Mouse (Mus musculus) layer of hippocampus, postnatal 36 days (tissue): ENCODE measurements around the gene Ppil4. TPM values are rescaled to one million over a fixed set of nuclear protein-coding genes. Genes with fewer than 3 reads are reported as not detected.
"Not testable (repeated sequence)": the region's sequence is repeated elsewhere in the genome, so short reads cannot be mapped to it uniquely, and the experiment has no call there.

Experiments
- DNase-seq, 2 experiments: peaks; one replicate each; pipeline ENCODE4 v3.0.0; 2022
- total RNA-seq, 2 experiments: library from RNA; stranded (reverse); gene quantifications; 2 replicates each; pipeline ENCODE4 v1.2.3; 2021

Ppil4 gene
- total RNA-seq = 10 to 100 TPM; 34.9 to 37.9 TPM

DNA sequence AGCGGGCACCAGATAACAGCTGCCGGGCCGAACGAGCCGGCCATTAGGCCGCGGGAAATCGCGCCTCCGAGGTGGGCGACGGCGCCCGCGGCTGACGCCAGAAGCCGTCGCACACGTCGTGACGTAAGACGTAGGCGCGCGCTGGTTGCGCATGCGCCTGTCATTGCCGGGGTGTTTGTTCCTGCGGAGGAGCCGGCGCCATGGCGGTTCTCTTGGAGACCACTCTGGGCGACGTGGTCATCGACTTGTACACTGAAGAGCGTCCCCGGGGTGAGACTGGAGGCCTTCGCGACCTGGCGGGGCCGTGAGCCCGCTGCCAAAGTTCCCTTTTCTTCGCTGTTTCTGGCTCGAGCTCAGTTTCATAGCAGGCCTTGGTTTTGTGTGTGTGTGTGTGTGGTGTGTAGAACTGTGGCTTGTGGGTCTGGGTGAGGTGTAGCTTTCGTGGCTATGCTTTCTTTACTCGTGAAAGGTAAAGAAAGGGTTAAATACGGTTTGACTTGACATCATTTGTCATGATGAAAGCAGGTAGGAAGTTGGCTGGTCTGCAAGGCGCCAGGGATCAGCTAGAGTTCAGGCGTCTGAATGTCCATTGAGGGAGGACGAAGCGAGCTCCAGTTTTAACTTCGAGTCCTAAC, at the start of gene Ppil4, which contains the start of gene Ginm1:
TSS of gene Ppil4 (plus strand) at position 141 of the 635 bp plus-strand sequence.
TSS of gene Ginm1 (minus strand) at position 74 of the 635 bp plus-strand sequence.
- DNase-seq = peak; percentile 90 to 91

- DNase-seq = not testable (repeated sequence)
These were observed 47.2 kb upstream of the Ppil4 start for GRCm38 (mm10) chr10:7745528-7745927.

DNA sequence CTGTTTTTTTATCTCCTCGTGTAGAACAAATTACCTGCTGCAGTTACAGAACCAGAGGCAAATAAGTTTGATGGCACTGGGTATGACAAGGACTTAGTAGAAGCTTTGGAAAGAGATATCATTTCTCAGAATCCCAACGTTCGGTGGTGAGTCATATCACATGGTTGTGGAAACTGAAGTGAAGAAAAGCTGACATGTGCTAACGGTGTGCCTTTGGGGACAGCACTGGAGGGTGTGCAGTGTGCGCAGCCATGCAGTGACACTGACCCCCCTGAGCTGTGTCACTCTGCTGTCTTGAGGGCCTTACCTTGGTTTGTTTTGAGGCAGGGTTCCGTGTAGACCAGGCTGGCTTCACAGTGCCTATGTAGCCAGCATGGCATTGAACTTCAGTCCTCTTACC, 43.9 kb upstream of the Ppil4 start:
- no peak for DNase-seq

GRCm38 (mm10) chr10:7757544-7757943, 35.1 kb upstream of the Ppil4 start:
- DNase-seq = no peak

GRCm38 (mm10) chr10:7772346-7772745, 20.3 kb upstream of the Ppil4 start:
- DNase-seq = no peak

GRCm38 (mm10) chr10:7772769-7773168, 19.9 kb upstream of the Ppil4 start:
- DNase-seq = no peak

DNA sequence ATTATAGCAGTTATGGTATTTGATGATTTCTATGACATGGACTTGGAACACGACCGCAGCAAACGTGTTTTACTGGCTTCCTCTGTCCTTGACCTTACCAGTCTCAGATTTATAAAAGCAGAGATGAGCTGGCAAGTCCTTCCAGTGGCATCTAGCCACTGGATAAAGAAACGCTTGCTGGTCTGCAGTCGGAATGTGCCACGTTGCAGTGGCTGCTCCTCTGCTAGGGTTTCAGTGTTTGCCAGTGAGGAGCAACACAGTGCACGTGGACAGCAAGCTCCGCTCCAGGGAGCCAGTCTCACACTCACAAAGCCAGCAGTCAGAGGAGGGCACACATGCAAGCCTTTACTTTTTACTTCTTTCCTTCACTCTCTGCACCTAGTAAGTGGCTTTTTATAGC, 17.3 kb upstream of the Ppil4 start:
- no peak for DNase-seq

DNA sequence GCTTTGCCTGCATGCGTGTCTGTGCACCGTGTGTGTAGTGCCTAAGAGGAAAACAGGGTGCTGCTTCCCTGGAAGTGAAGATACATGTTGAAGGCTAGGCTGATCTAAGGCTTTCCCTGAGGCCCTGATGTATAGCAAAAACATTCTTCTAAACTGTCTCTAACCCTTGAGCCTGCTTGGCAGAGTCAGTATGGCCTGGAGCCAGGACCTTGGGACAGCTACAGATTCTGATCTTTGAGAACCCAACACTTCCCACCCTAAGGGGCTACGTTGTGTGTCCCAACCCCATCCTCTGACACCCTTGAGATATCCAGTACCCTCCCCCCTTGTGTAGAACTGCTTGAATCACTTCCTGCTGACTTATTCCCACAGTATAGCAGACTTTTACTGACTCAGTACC, 14.3 kb upstream of the Ppil4 start:
- no peak for DNase-seq

DNA sequence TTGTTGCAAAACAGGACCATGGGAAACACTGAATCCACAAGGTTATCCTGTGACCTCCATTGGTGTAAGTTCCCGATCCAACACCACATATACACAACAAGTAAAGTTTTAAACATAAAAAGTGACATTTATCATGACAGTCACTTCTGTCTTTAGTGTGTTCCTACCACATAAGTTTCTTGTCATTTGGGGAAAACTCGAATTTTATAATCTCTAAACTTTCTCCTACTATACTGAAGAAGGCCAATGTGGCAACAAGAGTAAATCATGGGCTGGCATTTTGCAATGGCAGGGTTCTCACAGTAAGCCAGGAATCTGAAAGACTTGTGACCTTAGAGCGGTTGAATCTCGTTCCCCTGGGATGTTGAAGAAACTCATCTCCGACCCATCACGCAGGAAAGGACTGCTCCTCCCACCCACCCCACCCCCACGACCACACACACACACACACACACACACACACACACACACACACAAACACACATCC, 12.9 kb upstream of the Ppil4 start:
- DNase-seq = no peak

- DNase-seq = peak; percentile 76 to 79
These were observed 12.2 kb upstream of the Ppil4 start for GRCm38 (mm10) chr10:7780238-7781176.

DNA sequence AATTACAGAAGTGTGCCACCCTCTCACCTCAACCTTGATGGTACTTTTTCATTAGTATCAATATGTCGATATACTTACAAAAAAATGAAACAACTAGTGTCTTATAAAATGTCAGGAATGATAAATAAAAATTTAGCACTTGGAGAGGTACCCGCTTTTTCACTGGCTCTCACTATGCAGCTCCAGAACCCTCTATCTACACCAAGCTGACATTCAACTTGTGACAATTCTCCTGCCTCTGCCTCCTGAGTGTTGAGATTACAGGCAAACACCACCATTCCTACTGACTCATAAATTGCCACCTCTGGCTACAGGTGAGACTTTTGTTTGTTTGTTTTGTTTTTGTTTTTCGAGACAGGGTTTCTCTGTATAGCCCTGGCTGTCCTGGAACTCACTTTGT, 11.5 kb upstream of the Ppil4 start:
- no peak for DNase-seq

GRCm38 (mm10) chr10:7787319-7787718, 5.4 kb upstream of the Ppil4 start:
- no peak for DNase-seq

GRCm38 (mm10) chr10:7792254-7792750, 389 bp upstream of the Ppil4 start:
- DNase-seq = no peak

- DNase-seq = no peak
These were observed 8.6 kb downstream of the Ppil4 start for GRCm38 (mm10) chr10:7801258-7801657.

- no peak for DNase-seq
These were observed 9.9 kb downstream of the Ppil4 start for GRCm38 (mm10) chr10:7802519-7803140.

DNA sequence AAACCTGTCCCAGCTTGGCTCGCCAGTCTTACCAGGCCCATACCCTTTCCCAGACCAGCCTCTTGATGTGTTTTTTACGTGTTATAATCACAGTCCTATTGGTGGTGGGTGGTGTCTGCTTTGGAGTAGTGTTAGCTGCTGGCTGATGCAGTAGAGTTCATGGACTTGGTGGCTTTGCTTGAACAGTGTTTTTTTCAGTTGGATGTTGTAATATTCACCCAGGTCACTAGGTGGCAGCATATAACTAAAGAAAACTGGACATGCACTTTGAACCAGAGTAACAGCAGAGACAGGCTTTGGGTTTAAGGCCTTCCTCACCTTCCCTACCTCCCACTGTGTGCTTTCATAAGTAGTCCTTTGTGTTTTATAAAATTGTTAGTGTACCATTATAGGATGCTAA, 17.2 kb downstream of the Ppil4 start:
- peak in 1 of 2 experiments; percentile 19 for DNase-seq

DNA sequence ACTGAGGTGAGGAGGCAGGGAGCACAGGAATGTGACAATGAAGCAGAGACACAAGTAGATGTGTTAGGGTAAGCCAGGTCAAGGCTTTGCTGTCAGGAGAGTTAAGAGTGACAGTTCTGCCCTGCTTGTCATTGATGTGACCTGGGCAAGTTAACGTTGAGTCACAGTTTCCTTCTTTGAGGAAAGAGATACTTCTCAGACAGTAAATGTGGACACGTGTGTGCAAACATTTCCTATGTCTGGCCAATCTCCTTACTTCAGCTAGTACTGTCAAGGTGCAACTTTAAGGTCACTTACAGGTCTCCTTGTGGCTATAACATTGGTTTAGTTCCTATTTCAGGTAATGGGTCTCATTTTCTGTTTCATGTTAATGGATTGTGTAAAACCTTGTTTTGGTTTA, 23.8 kb downstream of the Ppil4 start:
- DNase-seq = no peak

- DNase-seq = no peak
These were observed 26.0 kb downstream of the Ppil4 start for GRCm38 (mm10) chr10:7818676-7819075.

GRCm38 (mm10) chr10:7819156-7819555, 26.5 kb downstream of the Ppil4 start:
- no peak for DNase-seq

DNA sequence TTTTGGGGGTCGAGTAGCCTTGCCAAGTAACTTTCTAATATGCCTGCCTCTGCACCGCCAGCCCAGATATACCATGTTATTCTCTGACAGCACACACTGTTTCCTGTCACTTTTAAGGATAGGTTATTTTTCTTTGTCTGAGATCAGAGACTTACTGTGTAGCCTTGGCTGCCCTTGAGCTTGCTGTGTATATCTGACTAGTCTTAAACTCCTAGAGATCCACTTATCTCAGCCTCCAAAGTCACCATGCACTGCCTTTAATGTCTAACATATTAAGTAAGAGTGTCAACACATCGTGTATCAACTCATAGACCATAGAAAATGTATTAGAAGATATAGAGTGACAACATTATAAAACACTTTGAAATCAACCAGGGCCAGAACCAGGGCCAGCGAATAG, 26.9 kb downstream of the Ppil4 start:
- DNase-seq = no peak

DNA sequence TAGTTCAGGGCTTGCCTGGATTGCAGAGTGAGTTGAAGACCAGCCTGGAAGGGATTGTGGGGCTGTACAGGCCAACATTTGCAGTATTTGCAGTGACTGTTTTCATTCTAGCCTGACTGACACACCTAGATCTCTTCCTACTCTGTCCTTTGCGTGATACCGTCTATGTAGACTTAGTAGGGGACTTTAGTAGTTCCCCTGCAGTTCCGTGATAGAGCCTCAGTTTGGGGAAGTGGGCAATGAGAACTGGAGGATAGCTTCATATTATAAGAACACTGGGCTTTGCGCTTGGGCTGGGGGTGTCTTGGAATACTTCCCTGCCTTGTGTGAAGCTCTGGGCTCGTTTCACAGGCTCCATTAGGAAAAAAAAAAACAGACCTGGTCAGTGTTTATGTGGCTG, 27.5 kb downstream of the Ppil4 start:
- no peak for DNase-seq

GRCm38 (mm10) chr10:7821981-7822380, 29.3 kb downstream of the Ppil4 start:
- DNase-seq = no peak
